Mouse (Mus musculus): ENCODE data around the gene Selenom. TPM values are rescaled to one million over a fixed set of nuclear protein-coding genes. Genes with fewer than 3 reads are reported as not detected.

The Selenom gene
- polyA plus RNA-seq, 1 experiment from 2014 or later, result 283 TPM

GRCm38 (mm10) chr11:3532101-3532931 lies 17.8 kb downstream of the Selenom start:
- ATAC-seq, result no peak
- Histone ChIP-seq H3K27me3 (replicated peaks; ENCODE audit: control insufficient read depth, insufficient read depth, low read length) (no peaks in the 10 kb centered on the region), H3K4me3 (ENCODE audit: low read depth, low read length) (no peak overlapping the region), H3K27ac (ENCODE audit: low read depth, low read length) (peak overlapping the region; percentile 50; the same call in 1 of the 2 replicates), H3K4me2 (replicated peaks; ENCODE audit: low read depth) (no peak overlapping the region), H3K4me1 (replicated peaks; ENCODE audit: control insufficient read depth, insufficient read depth, low read length) (peaks cover 3% of the 10 kb centered on the region; the same call in 1 of the 2 replicates), H3K9ac (ENCODE audit: low read depth, low read length) (no peak overlapping the region), H3K36me3 (ENCODE audit: control insufficient read depth, insufficient read depth) (peaks cover 65% of the 10 kb centered on the region), H3K9me3 (ENCODE audit: control insufficient read depth) (no peaks in the 10 kb centered on the region)
- WGBS, result 88% methylated on average over 16 of the region's 16 CpGs
- TF ChIP-seq CTCF (IDR thresholded peaks at IDR 0.05; ENCODE audit: low read depth), result no peak

- no peak overlapping the region for H3K4me3 ChIP-seq (ENCODE audit: low read depth, low read length)
- peaks cover 54% of the 10 kb centered on the region for H3K36me3 ChIP-seq (ENCODE audit: control insufficient read depth, insufficient read depth)
- H3K4me2 ChIP-seq (replicated peaks; ENCODE audit: low read depth), result no peak overlapping the region
- no peak for TF ChIP-seq CTCF (IDR thresholded peaks at IDR 0.05; ENCODE audit: low read depth)
- no peak overlapping the region for H3K9ac ChIP-seq (ENCODE audit: low read depth, low read length)
- ATAC-seq, result no peak
- peaks cover 10% of the 10 kb centered on the region for H3K4me1 ChIP-seq (replicated peaks; ENCODE audit: control insufficient read depth, insufficient read depth, low read length)
- no peaks in the 10 kb centered on the region for H3K27me3 ChIP-seq (replicated peaks; ENCODE audit: control insufficient read depth, insufficient read depth, low read length)
- WGBS, result 92% methylated on average over 17 of the region's 17 CpGs
- no peaks in the 10 kb centered on the region for H3K9me3 ChIP-seq (ENCODE audit: control insufficient read depth)
- H3K27ac ChIP-seq (ENCODE audit: low read depth, low read length), result no peak overlapping the region
Measured at GRCm38 (mm10) chr11:3533406-3533932, 19.0 kb downstream of the Selenom start.

DNA sequence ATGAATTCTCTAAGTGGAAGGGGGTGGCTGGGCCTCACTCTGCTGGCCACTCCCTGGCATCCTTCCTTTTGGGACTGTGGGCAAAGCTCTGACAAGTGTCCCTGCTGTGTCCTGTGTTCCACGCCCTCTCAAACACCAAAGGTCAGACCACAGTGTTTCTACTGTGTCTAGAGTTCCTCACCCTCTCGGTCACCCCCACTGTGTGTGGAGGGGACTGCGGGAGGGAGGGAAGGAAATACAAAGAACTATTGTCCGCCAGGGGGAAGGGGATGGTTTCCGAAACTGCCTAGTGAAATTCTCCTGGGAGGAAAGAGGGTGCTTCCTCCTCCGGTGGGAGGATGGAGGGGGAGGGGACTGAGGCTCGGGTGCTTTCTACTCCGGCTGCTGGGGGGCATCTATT lies 20.5 kb downstream of the Selenom start:
- 19% methylated on average over 8 of the region's 8 CpGs for WGBS
- Histone ChIP-seq H3K36me3 (ENCODE audit: control insufficient read depth, insufficient read depth) (peaks cover 39% of the 10 kb centered on the region), H3K9me3 (ENCODE audit: control insufficient read depth) (no peaks in the 10 kb centered on the region), H3K4me2 (replicated peaks; ENCODE audit: low read depth) (peak overlapping the region; percentile 95), H3K9ac (ENCODE audit: low read depth, low read length) (peak overlapping the region; percentile 34; the same call in 1 of the 2 replicates), H3K27ac (ENCODE audit: low read depth, low read length) (no peak overlapping the region), H3K27me3 (replicated peaks; ENCODE audit: control insufficient read depth, insufficient read depth, low read length) (no peaks in the 10 kb centered on the region), H3K4me3 (ENCODE audit: low read depth, low read length) (peak overlapping the region; percentile 49; the same call in 1 of the 2 replicates), H3K4me1 (replicated peaks; ENCODE audit: control insufficient read depth, insufficient read depth, low read length) (peaks cover 11% of the 10 kb centered on the region)
- no peak for ATAC-seq
- TF ChIP-seq CTCF (IDR thresholded peaks at IDR 0.05; ENCODE audit: low read depth), result no peak

GRCm38 (mm10) chr11:3535406-3535986 lies 21.0 kb downstream of the Selenom start:
- Histone ChIP-seq H3K27ac (ENCODE audit: low read depth, low read length) (peak overlapping the region; percentile 78), H3K4me2 (replicated peaks; ENCODE audit: low read depth) (peak overlapping the region; percentile 95), H3K36me3 (ENCODE audit: control insufficient read depth, insufficient read depth) (peaks cover 34% of the 10 kb centered on the region), H3K4me3 (ENCODE audit: low read depth, low read length) (peak overlapping the region; percentile 49), H3K9me3 (ENCODE audit: control insufficient read depth) (no peaks in the 10 kb centered on the region), H3K4me1 (replicated peaks; ENCODE audit: control insufficient read depth, insufficient read depth, low read length) (peaks cover 11% of the 10 kb centered on the region), H3K9ac (ENCODE audit: low read depth, low read length) (peak overlapping the region; percentile 68), H3K27me3 (replicated peaks; ENCODE audit: control insufficient read depth, insufficient read depth, low read length) (no peaks in the 10 kb centered on the region)
- ATAC-seq, result peak; percentile 77
- peak; percentile 99 for TF ChIP-seq CTCF (IDR thresholded peaks at IDR 0.05; ENCODE audit: low read depth)
- under 1% methylated on average over 36 of the region's 36 CpGs for WGBS

- Histone ChIP-seq H3K4me3 (ENCODE audit: low read depth, low read length) (peak overlapping the region; percentile 49), H3K27me3 (replicated peaks; ENCODE audit: control insufficient read depth, insufficient read depth, low read length) (no peaks in the 10 kb centered on the region), H3K9me3 (ENCODE audit: control insufficient read depth) (no peaks in the 10 kb centered on the region), H3K4me2 (replicated peaks; ENCODE audit: low read depth) (peak overlapping the region; percentile 95), H3K4me1 (replicated peaks; ENCODE audit: control insufficient read depth, insufficient read depth, low read length) (peaks cover 11% of the 10 kb centered on the region), H3K36me3 (ENCODE audit: control insufficient read depth, insufficient read depth) (peaks cover 28% of the 10 kb centered on the region), H3K9ac (ENCODE audit: low read depth, low read length) (peak overlapping the region; percentile 68), H3K27ac (ENCODE audit: low read depth, low read length) (peak overlapping the region; percentile 78)
- no peak for TF ChIP-seq CTCF (IDR thresholded peaks at IDR 0.05; ENCODE audit: low read depth)
- ATAC-seq, result no peak
- 53% methylated on average over 5 of the region's 5 CpGs for WGBS
Measured at GRCm38 (mm10) chr11:3536082-3536481, 21.6 kb downstream of the Selenom start.

DNA sequence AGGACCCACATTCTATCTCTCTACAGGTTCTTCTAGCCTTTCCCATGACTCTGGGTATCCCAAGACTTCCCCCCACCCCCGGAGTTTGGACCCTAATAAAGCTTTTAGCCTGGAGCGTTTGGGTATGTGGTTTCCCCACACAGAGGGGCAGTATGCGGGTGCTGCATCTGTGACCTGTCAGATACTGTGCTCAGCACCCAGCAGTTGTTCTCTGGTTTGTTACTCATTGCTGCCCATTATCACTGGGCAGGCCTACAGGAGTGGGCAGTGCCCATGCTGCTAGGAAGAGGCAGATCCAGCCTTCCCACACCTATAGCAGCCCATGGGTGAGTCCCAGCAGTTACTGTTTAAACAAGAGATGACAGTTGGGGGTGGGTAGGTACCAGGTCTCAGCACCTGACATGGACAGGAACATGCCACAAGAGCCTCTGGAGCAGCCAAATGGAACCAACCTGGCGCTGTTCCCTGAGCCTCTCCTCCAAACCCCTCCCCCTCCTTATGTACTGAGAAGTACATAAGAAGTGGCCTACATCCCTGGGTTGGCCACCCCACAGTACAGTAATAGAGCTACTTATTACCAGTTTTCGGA lies 22.4 kb downstream of the Selenom start:
- Histone ChIP-seq H3K9ac (ENCODE audit: low read depth, low read length) (no peak overlapping the region), H3K4me3 (ENCODE audit: low read depth, low read length) (no peak overlapping the region), H3K4me1 (replicated peaks; ENCODE audit: control insufficient read depth, insufficient read depth, low read length) (peaks cover 11% of the 10 kb centered on the region), H3K4me2 (replicated peaks; ENCODE audit: low read depth) (peak overlapping the region; percentile 95), H3K27me3 (replicated peaks; ENCODE audit: control insufficient read depth, insufficient read depth, low read length) (no peaks in the 10 kb centered on the region), H3K27ac (ENCODE audit: low read depth, low read length) (no peak overlapping the region), H3K36me3 (ENCODE audit: control insufficient read depth, insufficient read depth) (peaks cover 21% of the 10 kb centered on the region), H3K9me3 (ENCODE audit: control insufficient read depth) (no peaks in the 10 kb centered on the region)
- WGBS, result 89% methylated on average over 5 of the region's 5 CpGs
- no peak for TF ChIP-seq CTCF (IDR thresholded peaks at IDR 0.05; ENCODE audit: low read depth)
- no peak for ATAC-seq

Data from intestine, postnatal 0 days (tissue).